Mouse (Mus musculus) liver, embryonic 18 days (tissue): ENCODE results near the gene S100a13. TPM values are rescaled to one million over a fixed set of nuclear protein-coding genes. Genes with fewer than 3 reads are reported as not detected.

Experiments
- polyA plus RNA-seq: library from polyadenylated mRNA; depleted of rRNA; stranded (reverse); fragments of >200 nt; gene quantifications from 2 replicates; pipeline ENCODE4 v1.2.3, GENCODE M21; 2012; rRNA removed

Gene S100a13
- polyA plus RNA-seq, result 20.9 and 23.5 TPM in 2 replicates

DNA sequence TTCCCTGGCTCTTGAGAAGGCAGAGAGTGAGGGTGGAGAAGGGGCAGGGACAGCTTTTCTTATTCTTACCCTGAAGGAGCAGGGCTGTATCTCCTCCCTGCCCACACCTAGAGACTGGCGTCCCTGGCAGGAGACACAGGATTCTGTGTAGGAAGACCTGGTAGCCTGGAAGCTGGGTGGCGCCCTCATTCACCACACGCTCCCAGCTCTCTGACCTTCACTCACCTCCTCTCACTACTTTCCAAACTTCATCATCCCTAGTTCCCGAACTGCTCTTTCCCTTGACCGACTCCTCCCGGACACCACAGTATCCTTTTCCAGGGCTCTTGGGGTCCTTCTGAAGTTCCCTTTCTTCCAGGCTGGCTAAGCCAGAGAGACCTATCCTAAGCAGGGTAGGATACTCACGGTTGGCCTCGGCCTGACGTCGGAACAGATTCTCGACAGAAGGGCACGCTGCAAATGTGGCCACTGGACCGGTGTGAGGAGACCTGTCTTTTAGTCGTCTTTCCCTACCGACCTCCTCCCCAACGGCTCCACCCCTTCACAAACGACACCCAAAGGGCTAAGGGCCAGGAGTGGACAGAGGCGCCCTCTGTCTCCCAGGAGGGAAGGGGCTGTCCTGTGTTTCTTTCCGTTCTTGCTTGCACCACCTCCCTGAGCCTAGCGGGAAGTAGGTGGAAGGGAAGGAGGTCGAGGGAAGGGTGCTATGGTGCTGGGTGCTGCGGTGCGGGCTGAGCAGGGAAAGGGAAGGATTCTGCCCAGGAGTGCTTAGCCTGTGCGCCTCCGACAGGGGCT is at the start of gene S100a13, which contains the start of gene S100a1:
Gene S100a13 (plus strand): TSS at position 640 of the 795 bp plus-strand sequence.
Gene S100a1 (minus strand): TSS at position 597 of the 795 bp plus-strand sequence.

GRCm38 (mm10) chr3:90465686-90466310 is 48.4 kb upstream of the S100a13 start, which contains the start of gene Npr1:
Gene Npr1, minus strand, starts transcription at chr3:90465866.

GRCm38 (mm10) chr3:90475831-90476611 is 38.2 kb upstream of the S100a13 start, which contains the start of gene Ilf2:
Gene Ilf2, plus strand, starts transcription at chr3:90476126.

DNA sequence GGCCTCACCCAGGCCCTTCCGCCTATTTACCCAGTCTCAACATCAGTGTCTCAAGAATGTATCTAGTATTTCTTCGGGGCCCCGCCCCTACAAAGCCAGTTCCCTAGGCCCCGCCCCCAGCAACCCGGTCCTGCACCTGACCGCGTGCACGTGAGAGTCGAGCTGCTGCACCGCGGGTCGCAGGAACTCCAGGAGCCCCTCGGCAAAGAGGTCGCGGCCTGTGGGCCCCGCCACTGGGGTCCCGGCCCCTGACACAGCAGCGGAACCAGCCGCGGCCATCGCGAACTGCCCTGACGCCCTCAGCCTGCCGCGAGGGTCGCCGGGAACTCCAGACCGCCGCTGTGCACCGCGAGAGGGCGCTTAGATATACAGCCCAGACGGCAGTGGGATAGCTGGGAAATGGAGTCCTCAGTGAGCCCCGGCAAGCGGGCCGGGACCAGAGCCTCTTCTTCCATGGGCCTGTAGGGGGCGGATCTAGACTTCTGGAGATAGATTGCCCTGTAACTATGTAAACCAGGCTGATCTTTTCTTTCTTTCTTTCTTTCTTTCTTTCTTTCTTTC is 23.5 kb upstream of the S100a13 start, which contains the start of gene Snapin:
Gene Snapin (minus strand): TSS at position 338 of the 561 bp plus-strand sequence.

GRCm38 (mm10) chr3:90508950-90509746 is 5.1 kb upstream of the S100a13 start, which contains the start of gene Chtop:
Gene Chtop, minus strand, starts transcription at chr3:90509498.

GRCm38 (mm10) chr3:90526580-90526979 is 12.3 kb downstream of the S100a13 start, which contains the start of gene S100a14:
Gene S100a14, plus strand, starts transcription at chr3:90526856.

GRCm38 (mm10) chr3:90537141-90537904 is 23.1 kb downstream of the S100a13 start, which contains the start of gene S100a16:
Gene S100a16, plus strand, starts transcription at chr3:90537254.

DNA sequence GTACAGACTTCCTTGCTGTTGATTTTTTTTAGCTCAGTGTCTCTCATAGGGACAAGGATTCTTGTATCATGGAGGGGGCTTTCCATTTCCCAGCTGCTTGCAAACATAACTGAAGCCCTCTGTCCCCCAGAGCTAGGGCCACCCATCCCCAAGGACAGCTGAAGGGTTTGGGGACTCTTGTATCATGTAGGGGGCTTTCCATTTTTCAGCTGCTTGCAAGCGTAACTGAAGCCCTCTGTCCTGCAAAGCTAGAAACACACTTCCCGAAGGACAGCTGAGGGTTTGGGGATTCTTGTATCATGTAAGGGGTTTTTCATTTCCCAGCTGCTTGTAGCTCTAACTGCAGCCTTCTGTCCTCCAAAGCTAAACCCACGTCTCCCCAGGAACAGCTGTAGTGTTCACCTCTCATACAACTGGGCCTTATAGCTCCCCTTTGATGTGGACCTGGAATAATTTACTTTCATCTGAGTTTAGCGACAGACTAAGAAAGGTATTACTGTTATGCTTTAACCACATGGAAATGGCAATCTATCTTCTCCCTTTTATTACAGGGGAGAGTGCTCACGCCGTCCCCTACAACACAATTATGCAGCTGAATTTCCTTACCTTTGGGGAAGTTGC is 45.9 kb downstream of the S100a13 start, which contains the start of gene S100a3:
Gene S100a3 (plus strand): TSS at position 571 of the 621 bp plus-strand sequence.

Other genes with a start within 250 kb of the S100a13 start
- 4.3 and 5.1 TPM in 2 replicates for gene Dennd4b, start 249.2 kb upstream of the S100a13 start, polyA plus RNA-seq
- 3.9 and 5.1 TPM in 2 replicates for gene Gatad2b, start 221.3 kb upstream of the S100a13 start, polyA plus RNA-seq
- gene Slc27a3, start 124.5 kb upstream of the S100a13 start, polyA plus RNA-seq, result 2.1 and 2.4 TPM in 2 replicates
- 9.3 and 11.7 TPM in 2 replicates for gene Ints3, start 80.8 kb upstream of the S100a13 start, polyA plus RNA-seq
- 13.2 and 15.2 TPM in 2 replicates for gene Npr1, start 48.6 kb upstream of the S100a13 start, polyA plus RNA-seq
- 24.2 and 24.3 TPM in 2 replicates for gene Ilf2, start 38.3 kb upstream of the S100a13 start, polyA plus RNA-seq
- gene Snapin, start 23.4 kb upstream of the S100a13 start, polyA plus RNA-seq, result 10.8 and 11.4 TPM in 2 replicates
- 41.0 and 42.8 TPM in 2 replicates for gene Chtop, start 4.9 kb upstream of the S100a13 start, polyA plus RNA-seq
- 63.9 and 76.4 TPM in 2 replicates for gene S100a1, start within 50 bp of the S100a13 start, polyA plus RNA-seq
- 0.13 and 0.25 TPM in 2 replicates for gene S100a14, start 12.4 kb downstream of the S100a13 start, polyA plus RNA-seq
- 21.5 and 26.1 TPM in 2 replicates for gene S100a16, start 22.8 kb downstream of the S100a13 start, polyA plus RNA-seq
- gene S100a3, start 46.1 kb downstream of the S100a13 start, polyA plus RNA-seq, result 0.12 and 0.13 TPM in 2 replicates
- not detected in 2 replicates for gene S100a2, start 75.8 kb downstream of the S100a13 start, polyA plus RNA-seq
- not detected in 2 replicates for gene Gm42674, start 87.5 kb downstream of the S100a13 start, polyA plus RNA-seq
- gene S100a4, start 89.3 kb downstream of the S100a13 start, polyA plus RNA-seq, result 3.9 and 6.9 TPM in 2 replicates
- gene S100a5, start 94.1 kb downstream of the S100a13 start, polyA plus RNA-seq, result not detected in 2 replicates
- gene S100a6, start 98.4 kb downstream of the S100a13 start, polyA plus RNA-seq, result 33.0 and 39.2 TPM in 2 replicates
- 0.11 and 0.12 TPM in 2 replicates for gene S100a7a, start 139.6 kb downstream of the S100a13 start, polyA plus RNA-seq
- gene S100a8, start 154.5 kb downstream of the S100a13 start, polyA plus RNA-seq, result 2,991 and 4,044 TPM in 2 replicates
- 4,014 and 5,626 TPM in 2 replicates for gene S100a9, start 181.3 kb downstream of the S100a13 start, polyA plus RNA-seq
- 0.06 and 0.10 TPM in 2 replicates for gene Pglyrp4, start 212.5 kb downstream of the S100a13 start, polyA plus RNA-seq